Mouse (Mus musculus): ENCODE measurements around the gene Mrgpra1. TPM values are rescaled to one million over a fixed set of nuclear protein-coding genes. Genes with fewer than 3 reads are reported as not detected.
"Not testable (repeated sequence)": the region's sequence is repeated elsewhere in the genome, so short reads cannot be mapped to it uniquely, and the experiment has no call there.

Mrgpra1 gene
- not detected in 2 replicates for polyA plus RNA-seq (2015; fragmentation: Nextera tagmentation; extraction: Ambion mirVana)

- H3K27ac ChIP-seq (replicated peaks) = no peak within 1 kb of the TSS
- no peaks in the 10 kb centered on the region for H3K27me3 ChIP-seq (replicated peaks)
- 58% methylated on average over 1 of the region's 1 CpGs for WGBS
- no peaks in the 10 kb centered on the region for H3K36me3 ChIP-seq
- H3K9me3 ChIP-seq = peaks cover 29% of the 10 kb centered on the region
- H3K4me3 ChIP-seq = no peak within 1 kb of the TSS
- H3K4me1 ChIP-seq = no peaks in the 10 kb centered on the region
- no peak for ATAC-seq (ENCODE audit: extremely low read depth, insufficient number of reproducible peaks, low FRiP score, low TSS enrichment)
- no peak within 1 kb of the TSS for H3K4me2 ChIP-seq
- no peak within 1 kb of the TSS for H3K9ac ChIP-seq
These were observed at the start of gene Mrgpra1 for GRCm38 (mm10) chr7:47354140-47354539. TSS of gene Mrgpra1 (minus strand) at chr7:47354240.

- Histone ChIP-seq H3K4me3 (no peak overlapping the region), H3K27ac (replicated peaks) (no peak overlapping the region), H3K4me2 (no peak overlapping the region), H3K9ac (no peak overlapping the region), H3K9me3 (peaks cover 26% of the 10 kb centered on the region; the same call in 1 of the 2 replicates), H3K4me1 (no peaks in the 10 kb centered on the region), H3K36me3 (no peaks in the 10 kb centered on the region), H3K27me3 (replicated peaks) (no peaks in the 10 kb centered on the region)
- ATAC-seq (ENCODE audit: extremely low read depth, insufficient number of reproducible peaks, low FRiP score, low TSS enrichment) = no peak
These were observed 47.1 kb upstream of the Mrgpra1 start for GRCm38 (mm10) chr7:47401125-47401524.

GRCm38 (mm10) chr7:47348421-47348820 is 5.6 kb downstream of the Mrgpra1 start:
- H3K4me3 ChIP-seq = no peak overlapping the region
- ATAC-seq (ENCODE audit: extremely low read depth, insufficient number of reproducible peaks, low FRiP score, low TSS enrichment) = no peak
- no peaks in the 10 kb centered on the region for H3K36me3 ChIP-seq
- H3K9me3 ChIP-seq = peaks cover 31% of the 10 kb centered on the region
- no peak overlapping the region for H3K27ac ChIP-seq (replicated peaks)
- 59% methylated on average over 3 of the region's 3 CpGs for WGBS
- H3K4me1 ChIP-seq = no peaks in the 10 kb centered on the region
- H3K27me3 ChIP-seq (replicated peaks) = no peaks in the 10 kb centered on the region
- H3K9ac ChIP-seq = no peak overlapping the region
- H3K4me2 ChIP-seq = no peak overlapping the region

- 74% methylated on average over 4 of the region's 4 CpGs for WGBS
- ATAC-seq (ENCODE audit: extremely low read depth, insufficient number of reproducible peaks, low FRiP score, low TSS enrichment) = no peak
- peaks cover 45% of the 10 kb centered on the region for H3K9me3 ChIP-seq
These were observed 8.0 kb downstream of the Mrgpra1 start for GRCm38 (mm10) chr7:47345905-47346478.

GRCm38 (mm10) chr7:47341887-47342286 is 12.2 kb downstream of the Mrgpra1 start:
- WGBS = 59% methylated on average over 3 of the region's 3 CpGs
- H3K9ac ChIP-seq; ATAC-seq (ENCODE audit: extremely low read depth, insufficient number of reproducible peaks, low FRiP score, low TSS enrichment): not testable (repeated sequence)

More at GRCm38 (mm10) chr7:47345905-47346478, 8.0 kb downstream of the Mrgpra1 start:
- H3K36me3 ChIP-seq = no peaks in the 10 kb centered on the region
- no peak overlapping the region for H3K4me3 ChIP-seq
- no peak overlapping the region for H3K9ac ChIP-seq
- H3K4me1 ChIP-seq = no peaks in the 10 kb centered on the region
- no peak overlapping the region for H3K4me2 ChIP-seq
- H3K27ac ChIP-seq (replicated peaks) = no peak overlapping the region
- no peaks in the 10 kb centered on the region for H3K27me3 ChIP-seq (replicated peaks)

GRCm38 (mm10) chr7:47341389-47341788 is 12.7 kb downstream of the Mrgpra1 start:
- 62% methylated on average over 3 of the region's 3 CpGs for WGBS
- not testable (repeated sequence) for ATAC-seq (ENCODE audit: extremely low read depth, insufficient number of reproducible peaks, low FRiP score, low TSS enrichment); H3K27ac ChIP-seq (replicated peaks)

More at GRCm38 (mm10) chr7:47341887-47342286, 12.2 kb downstream of the Mrgpra1 start:
- H3K4me1 ChIP-seq; H3K27ac ChIP-seq (replicated peaks); H3K36me3 ChIP-seq; H3K4me3 ChIP-seq; H3K27me3 ChIP-seq (replicated peaks); H3K4me2 ChIP-seq: not testable (repeated sequence)
- peaks cover 40% of the 10 kb centered on the region for H3K9me3 ChIP-seq

GRCm38 (mm10) chr7:47318299-47318698 is 35.7 kb downstream of the Mrgpra1 start:
- no peaks in the 10 kb centered on the region for H3K36me3 ChIP-seq
- no peak overlapping the region for H3K27ac ChIP-seq (replicated peaks)
- no peaks in the 10 kb centered on the region for H3K27me3 ChIP-seq (replicated peaks)
- H3K9me3 ChIP-seq = peaks cover 28% of the 10 kb centered on the region
- WGBS = 49% methylated on average over 1 of the region's 1 CpGs
- no peak overlapping the region for H3K9ac ChIP-seq
- ATAC-seq (ENCODE audit: extremely low read depth, insufficient number of reproducible peaks, low FRiP score, low TSS enrichment) = no peak
- H3K4me1 ChIP-seq = no peaks in the 10 kb centered on the region
- H3K4me3 ChIP-seq = no peak overlapping the region
- no peak overlapping the region for H3K4me2 ChIP-seq

More at GRCm38 (mm10) chr7:47341389-47341788, 12.7 kb downstream of the Mrgpra1 start:
- not testable (repeated sequence) for H3K36me3 ChIP-seq; H3K4me3 ChIP-seq; H3K4me2 ChIP-seq; H3K4me1 ChIP-seq; H3K9ac ChIP-seq; H3K27me3 ChIP-seq (replicated peaks)
- H3K9me3 ChIP-seq = peaks cover 40% of the 10 kb centered on the region

- Histone ChIP-seq H3K27me3 (replicated peaks) (no peaks in the 10 kb centered on the region), H3K4me1 (no peaks in the 10 kb centered on the region), H3K36me3 (no peaks in the 10 kb centered on the region), H3K9me3 (peaks cover 14% of the 10 kb centered on the region; the same call in 1 of the 2 replicates), H3K9ac (no peak overlapping the region), H3K4me3 (no peak overlapping the region), H3K27ac (replicated peaks) (no peak overlapping the region), H3K4me2 (no peak overlapping the region)
- WGBS = 22% methylated on average over 4 of the region's 4 CpGs
- ATAC-seq (ENCODE audit: extremely low read depth, insufficient number of reproducible peaks, low FRiP score, low TSS enrichment) = no peak
These were observed 41.8 kb downstream of the Mrgpra1 start for GRCm38 (mm10) chr7:47312289-47312688.

- no peaks in the 10 kb centered on the region for H3K36me3 ChIP-seq
- 82% methylated on average over 10 of the region's 10 CpGs for WGBS
- no peak overlapping the region for H3K27ac ChIP-seq (replicated peaks)
- H3K4me3 ChIP-seq = no peak overlapping the region
- H3K27me3 ChIP-seq (replicated peaks) = no peaks in the 10 kb centered on the region
- H3K4me2 ChIP-seq = no peak overlapping the region
- no peak for ATAC-seq (ENCODE audit: extremely low read depth, insufficient number of reproducible peaks, low FRiP score, low TSS enrichment)
- peaks cover 23% of the 10 kb centered on the region; the same call in 1 of the 2 replicates for H3K9me3 ChIP-seq
- H3K4me1 ChIP-seq = no peaks in the 10 kb centered on the region
- H3K9ac ChIP-seq = no peak overlapping the region
These were observed 44.2 kb downstream of the Mrgpra1 start for GRCm38 (mm10) chr7:47309855-47310254.

- not testable (repeated sequence) for H3K9ac ChIP-seq; H3K4me1 ChIP-seq; H3K27ac ChIP-seq (replicated peaks); H3K27me3 ChIP-seq (replicated peaks); ATAC-seq (ENCODE audit: extremely low read depth, insufficient number of reproducible peaks, low FRiP score, low TSS enrichment); H3K4me3 ChIP-seq; H3K4me2 ChIP-seq; H3K36me3 ChIP-seq
- H3K9me3 ChIP-seq = peaks cover 14% of the 10 kb centered on the region; the same call in 1 of the 2 replicates
- 62% methylated on average over 5 of the region's 6 CpGs for WGBS
These were observed 49.4 kb downstream of the Mrgpra1 start for GRCm38 (mm10) chr7:47304661-47305060.

- H3K27me3 ChIP-seq (replicated peaks); H3K4me3 ChIP-seq; H3K4me2 ChIP-seq; H3K36me3 ChIP-seq; H3K9ac ChIP-seq; H3K27ac ChIP-seq (replicated peaks); H3K4me1 ChIP-seq; ATAC-seq (ENCODE audit: extremely low read depth, insufficient number of reproducible peaks, low FRiP score, low TSS enrichment): not testable (repeated sequence)
- H3K9me3 ChIP-seq = peaks cover 28% of the 10 kb centered on the region
These were observed 54.4 kb downstream of the Mrgpra1 start for GRCm38 (mm10) chr7:47299612-47300011.

Data from heart, embryonic 13.5 days (tissue).